Mouse (Mus musculus) cerebellum, adult 2 months (tissue): ENCODE measurements at regions not wholly inside any gene's neighbourhood (a gene's known extent, or its start where the extent isn't known, plus 50 kb on each side); places are given as distances from the start of the nearest gene placed in this dataset.

Source experiments
- CTCF ChIP-seq: fragments of 200-500 bp; IDR thresholded peaks from 2 replicates; pipeline ENCODE4 v1.5.1; 2011; ENCODE audit warnings: low read depth, mild to moderate bottlenecking, control low read depth, low read length, moderate library complexity, borderline replicate concordance; ENCODE audit not compliant: insufficient read depth
- POLR2A ChIP-seq: fragments of 200-500 bp; IDR thresholded peaks from 2 replicates; pipeline ENCODE4 v1.6.1; 2011; ENCODE audit warnings: low read length, control low read depth, borderline replicate concordance; ENCODE audit not compliant: insufficient read depth

DNA sequence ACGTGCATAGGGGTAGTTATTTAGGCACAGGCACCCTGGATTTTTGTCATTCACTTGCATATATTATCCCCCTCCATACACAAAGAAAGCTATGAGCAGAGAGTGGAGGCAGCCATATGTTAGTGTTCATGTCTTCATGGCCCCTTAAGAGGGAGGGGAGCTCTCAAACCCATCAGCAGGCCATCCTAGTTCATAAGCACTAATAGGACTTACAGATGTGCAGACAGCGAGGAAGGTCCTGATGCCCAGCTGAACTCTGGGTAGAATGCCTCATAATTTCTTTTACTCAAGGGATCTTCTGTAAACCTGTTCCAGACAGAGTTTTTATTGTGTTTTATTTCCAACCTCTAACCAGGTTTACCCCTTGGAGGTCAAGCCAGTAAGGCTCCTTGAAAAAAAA lies 356.3 kb upstream of the Ubash3b start:
- TF ChIP-seq POLR2A = no peak
- TF ChIP-seq CTCF = no peak
